Mouse (Mus musculus): ENCODE measurements around the gene Kpnb1. TPM values are rescaled to one million over a fixed set of nuclear protein-coding genes. Genes with fewer than 3 reads are reported as not detected.
"Not testable (repeated sequence)": the region's sequence is repeated elsewhere in the genome, so short reads cannot be mapped to it uniquely, and the experiment has no call there.

Gene Kpnb1
- polyA plus RNA-seq, 1 experiment from 2014 or later, result 28.5 TPM

GRCm38 (mm10) chr11:97189645-97190044, 2.0 kb upstream of the Kpnb1 start:
- not testable (repeated sequence) for H3K27ac ChIP-seq (ENCODE audit: low read length); H3K4me2 ChIP-seq (ENCODE audit: low read length); ATAC-seq; H3K27me3 ChIP-seq (ENCODE audit: control insufficient read depth, insufficient read depth, low read depth, low read length); H3K4me3 ChIP-seq (ENCODE audit: low read depth, low read length); H3K36me3 ChIP-seq (ENCODE audit: control insufficient read depth, insufficient read depth, low read length); H3K9ac ChIP-seq (ENCODE audit: low read depth, low read length); H3K9me3 ChIP-seq (replicated peaks; ENCODE audit: control insufficient read depth, low read length, poor library complexity, severe bottlenecking)
- WGBS, result 87% methylated on average over 6 of the region's 6 CpGs
- H3K4me1 ChIP-seq (ENCODE audit: control insufficient read depth, insufficient read depth, low read length), result peaks cover 21% of the 10 kb centered on the region

- Histone ChIP-seq H3K4me2 (ENCODE audit: low read length) (peak overlapping the region; percentile 91; the same call in 1 of the 2 replicates), H3K4me1 (ENCODE audit: control insufficient read depth, insufficient read depth, low read length) (peaks cover 24% of the 10 kb centered on the region), H3K27me3 (ENCODE audit: control insufficient read depth, insufficient read depth, low read depth, low read length) (no peaks in the 10 kb centered on the region), H3K9ac (ENCODE audit: low read depth, low read length) (no peak overlapping the region), H3K9me3 (replicated peaks; ENCODE audit: control insufficient read depth, low read length, poor library complexity, severe bottlenecking) (no peaks in the 10 kb centered on the region), H3K4me3 (ENCODE audit: low read depth, low read length) (no peak overlapping the region), H3K27ac (ENCODE audit: low read length) (no peak overlapping the region), H3K36me3 (ENCODE audit: control insufficient read depth, insufficient read depth, low read length) (0 out of 2 replicates have a peak, but pooled peaks cover 6% of the 10 kb centered on the region)
- ATAC-seq, result no peak
- WGBS, result 34% methylated on average over 3 of the region's 3 CpGs
Measured at GRCm38 (mm10) chr11:97189231-97189630, 1.6 kb upstream of the Kpnb1 start.

- H3K4me3 ChIP-seq (ENCODE audit: low read depth, low read length), result peak overlapping the region; percentile 94
- no peaks in the 10 kb centered on the region for H3K27me3 ChIP-seq (ENCODE audit: control insufficient read depth, insufficient read depth, low read depth, low read length)
- no peak for ATAC-seq
- peak overlapping the region; percentile 89 for H3K27ac ChIP-seq (ENCODE audit: low read length)
- no peaks in the 10 kb centered on the region for H3K9me3 ChIP-seq (replicated peaks; ENCODE audit: control insufficient read depth, low read length, poor library complexity, severe bottlenecking)
- peaks cover 11% of the 10 kb centered on the region for H3K36me3 ChIP-seq (ENCODE audit: control insufficient read depth, insufficient read depth, low read length)
- WGBS, result under 1% methylated on average over 15 of the region's 15 CpGs
- peak overlapping the region; percentile 67 for H3K9ac ChIP-seq (ENCODE audit: low read depth, low read length)
- peak overlapping the region; percentile 91 for H3K4me2 ChIP-seq (ENCODE audit: low read length)
- H3K4me1 ChIP-seq (ENCODE audit: control insufficient read depth, insufficient read depth, low read length), result peaks cover 26% of the 10 kb centered on the region
Measured at GRCm38 (mm10) chr11:97188643-97188955, 918 bp upstream of the Kpnb1 start.

GRCm38 (mm10) chr11:97186947-97187763, 526 bp downstream of the Kpnb1 start:
- H3K4me1 ChIP-seq (ENCODE audit: control insufficient read depth, insufficient read depth, low read length), result peaks cover 26% of the 10 kb centered on the region
- peak overlapping the region; percentile 86 for H3K4me2 ChIP-seq (ENCODE audit: low read length)
- no peaks in the 10 kb centered on the region for H3K9me3 ChIP-seq (replicated peaks; ENCODE audit: control insufficient read depth, low read length, poor library complexity, severe bottlenecking)
- H3K36me3 ChIP-seq (ENCODE audit: control insufficient read depth, insufficient read depth, low read length), result peaks cover 20% of the 10 kb centered on the region
- WGBS, result under 1% methylated on average over 53 of the region's 74 CpGs
- H3K9ac ChIP-seq (ENCODE audit: low read depth, low read length), result peak overlapping the region; percentile 86
- H3K27ac ChIP-seq (ENCODE audit: low read length), result peak overlapping the region; percentile 97
- H3K4me3 ChIP-seq (ENCODE audit: low read depth, low read length), result peak overlapping the region; percentile 94
- H3K27me3 ChIP-seq (ENCODE audit: control insufficient read depth, insufficient read depth, low read depth, low read length), result no peaks in the 10 kb centered on the region
- peak; percentile 79 for ATAC-seq

GRCm38 (mm10) chr11:97185704-97186614, 1.7 kb downstream of the Kpnb1 start:
- H3K36me3 ChIP-seq (ENCODE audit: control insufficient read depth, insufficient read depth, low read length), result peaks cover 27% of the 10 kb centered on the region
- H3K9ac ChIP-seq (ENCODE audit: low read depth, low read length), result no peak overlapping the region
- H3K4me2 ChIP-seq (ENCODE audit: low read length), result peak overlapping the region; percentile 86
- peaks cover 26% of the 10 kb centered on the region for H3K4me1 ChIP-seq (ENCODE audit: control insufficient read depth, insufficient read depth, low read length)
- peak overlapping the region; percentile 94 for H3K4me3 ChIP-seq (ENCODE audit: low read depth, low read length)
- WGBS, result 68% methylated on average over 5 of the region's 5 CpGs
- H3K27me3 ChIP-seq (ENCODE audit: control insufficient read depth, insufficient read depth, low read depth, low read length), result no peaks in the 10 kb centered on the region
- H3K27ac ChIP-seq (ENCODE audit: low read length), result no peak overlapping the region
- H3K9me3 ChIP-seq (replicated peaks; ENCODE audit: control insufficient read depth, low read length, poor library complexity, severe bottlenecking), result no peaks in the 10 kb centered on the region
- ATAC-seq, result no peak

- no peak for ATAC-seq
Measured at GRCm38 (mm10) chr11:97184875-97185274, 2.8 kb downstream of the Kpnb1 start.

GRCm38 (mm10) chr11:97182446-97182845, 5.2 kb downstream of the Kpnb1 start:
- Histone ChIP-seq H3K4me2 (ENCODE audit: low read length) (no peak overlapping the region), H3K4me1 (ENCODE audit: control insufficient read depth, insufficient read depth, low read length) (peaks cover 18% of the 10 kb centered on the region), H3K27me3 (ENCODE audit: control insufficient read depth, insufficient read depth, low read depth, low read length) (no peaks in the 10 kb centered on the region), H3K9me3 (replicated peaks; ENCODE audit: control insufficient read depth, low read length, poor library complexity, severe bottlenecking) (no peaks in the 10 kb centered on the region), H3K36me3 (ENCODE audit: control insufficient read depth, insufficient read depth, low read length) (peaks cover 45% of the 10 kb centered on the region), H3K4me3 (ENCODE audit: low read depth, low read length) (no peak overlapping the region), H3K27ac (ENCODE audit: low read length) (no peak overlapping the region), H3K9ac (ENCODE audit: low read depth, low read length) (no peak overlapping the region)
- 93% methylated on average over 3 of the region's 3 CpGs for WGBS
- ATAC-seq, result no peak

More at GRCm38 (mm10) chr11:97184875-97185274, 2.8 kb downstream of the Kpnb1 start:
- Histone ChIP-seq H3K36me3 (ENCODE audit: control insufficient read depth, insufficient read depth, low read length) (peaks cover 36% of the 10 kb centered on the region), H3K9me3 (replicated peaks; ENCODE audit: control insufficient read depth, low read length, poor library complexity, severe bottlenecking) (no peaks in the 10 kb centered on the region), H3K27me3 (ENCODE audit: control insufficient read depth, insufficient read depth, low read depth, low read length) (no peaks in the 10 kb centered on the region), H3K9ac (ENCODE audit: low read depth, low read length) (no peak overlapping the region), H3K4me1 (ENCODE audit: control insufficient read depth, insufficient read depth, low read length) (peaks cover 26% of the 10 kb centered on the region), H3K4me2 (ENCODE audit: low read length) (no peak overlapping the region), H3K4me3 (ENCODE audit: low read depth, low read length) (no peak overlapping the region), H3K27ac (ENCODE audit: low read length) (no peak overlapping the region)
- 80% methylated on average over 5 of the region's 5 CpGs for WGBS

- 87% methylated on average over 5 of the region's 5 CpGs for WGBS
- ATAC-seq, result no peak
Measured at GRCm38 (mm10) chr11:97181061-97181460, 6.6 kb downstream of the Kpnb1 start.

GRCm38 (mm10) chr11:97178198-97178597, 9.5 kb downstream of the Kpnb1 start:
- Histone ChIP-seq H3K4me3 (ENCODE audit: low read depth, low read length) (no peak overlapping the region), H3K4me2 (ENCODE audit: low read length) (no peak overlapping the region), H3K9me3 (replicated peaks; ENCODE audit: control insufficient read depth, low read length, poor library complexity, severe bottlenecking) (no peaks in the 10 kb centered on the region), H3K36me3 (ENCODE audit: control insufficient read depth, insufficient read depth, low read length) (peaks cover 57% of the 10 kb centered on the region), H3K27me3 (ENCODE audit: control insufficient read depth, insufficient read depth, low read depth, low read length) (no peaks in the 10 kb centered on the region), H3K9ac (ENCODE audit: low read depth, low read length) (no peak overlapping the region), H3K4me1 (ENCODE audit: control insufficient read depth, insufficient read depth, low read length) (no peaks in the 10 kb centered on the region), H3K27ac (ENCODE audit: low read length) (no peak overlapping the region)
- no peak for ATAC-seq
- 95% methylated on average over 2 of the region's 2 CpGs for WGBS

More at GRCm38 (mm10) chr11:97181061-97181460, 6.6 kb downstream of the Kpnb1 start:
- no peaks in the 10 kb centered on the region for H3K27me3 ChIP-seq (ENCODE audit: control insufficient read depth, insufficient read depth, low read depth, low read length)
- H3K9me3 ChIP-seq (replicated peaks; ENCODE audit: control insufficient read depth, low read length, poor library complexity, severe bottlenecking), result no peaks in the 10 kb centered on the region
- no peak overlapping the region for H3K27ac ChIP-seq (ENCODE audit: low read length)
- H3K4me2 ChIP-seq (ENCODE audit: low read length), result no peak overlapping the region
- H3K36me3 ChIP-seq (ENCODE audit: control insufficient read depth, insufficient read depth, low read length), result peaks cover 50% of the 10 kb centered on the region
- H3K9ac ChIP-seq (ENCODE audit: low read depth, low read length), result no peak overlapping the region
- no peak overlapping the region for H3K4me3 ChIP-seq (ENCODE audit: low read depth, low read length)
- H3K4me1 ChIP-seq (ENCODE audit: control insufficient read depth, insufficient read depth, low read length), result peaks cover 11% of the 10 kb centered on the region
